Mouse (Mus musculus) hindbrain, embryonic 16.5 days (tissue): ENCODE measurements at regions not wholly inside any gene's neighbourhood (a gene's known extent, or its start where the extent isn't known, plus 50 kb on each side); places are given as distances from the start of the nearest gene placed in this dataset.
A peak's percentile ranks its signal among the peaks of the same experiment; 100 is the strongest.

ENCODE experiments used
- ATAC-seq: fragments of 200-750 bp; cut with Nextera tagmentation; 2 replicates; pipeline ENCODE4 v1.8.0; 2017; ENCODE audit warnings: moderate TSS enrichment, moderate library complexity
- H3K27ac ChIP-seq: fragments of 300-500 bp; sonication (generic); 2 replicates; pipeline ENCODE4 v1.5.1; 2014; ENCODE audit warnings: low read depth, mild to moderate bottlenecking, control low read depth, low read length, moderate library complexity
- H3K27me3 ChIP-seq: fragments of 300-500 bp; sonication (generic); replicated peaks from 2 replicates; pipeline ENCODE4 v1.6.1; 2014; ENCODE audit warnings: low read length; ENCODE audit not compliant: control insufficient read depth, insufficient read depth
- H3K36me3 ChIP-seq: fragments of 300-500 bp; sonication (generic); 2 replicates; pipeline ENCODE4 v1.6.1; 2014; ENCODE audit warnings: mild to moderate bottlenecking, low read length, moderate library complexity, mixed read lengths; ENCODE audit not compliant: control insufficient read depth, insufficient read depth
- H3K4me1 ChIP-seq: fragments of 300-500 bp; sonication (generic); 2 replicates; pipeline ENCODE4 v1.6.1; 2014; ENCODE audit warnings: low read depth, low read length; ENCODE audit not compliant: control insufficient read depth, insufficient read depth
- H3K4me2 ChIP-seq: fragments of 300-500 bp; sonication (generic); 2 replicates; pipeline ENCODE4 v1.6.1; 2014; ENCODE audit warnings: mild to moderate bottlenecking, low read length, control low read depth, moderate library complexity
- H3K4me3 ChIP-seq: fragments of 300-500 bp; sonication (generic); 2 replicates; pipeline ENCODE4 v1.5.1; 2014; ENCODE audit warnings: mild to moderate bottlenecking, low read length, control low read depth, moderate library complexity
- H3K9ac ChIP-seq: fragments of 300-500 bp; sonication (generic); 2 replicates; pipeline ENCODE4 v1.6.1; 2014; ENCODE audit warnings: low read depth, mild to moderate bottlenecking, control low read depth, low read length, moderate library complexity
- H3K9me3 ChIP-seq: fragments of 300-500 bp; sonication (generic); 2 replicates; pipeline ENCODE4 v1.6.1; 2014; ENCODE audit warnings: mild to moderate bottlenecking, low read length, moderate library complexity; ENCODE audit not compliant: control insufficient read depth
- WGBS: fragments of 180-500 bp; shearing (Covaris S2); extraction: QIAGEN DNeasy Blood & Tissue Kit; methylation state at CpG from one replicate; pipeline ENCODE4 v1.1.7; 2014; 5-methylcytosine and 5-hydroxymethylcytosine counted together

GRCm38 (mm10) chr5:126769031-126769430 is 472.6 kb upstream of the Tmem132c start:
- H3K27me3 ChIP-seq = no peaks in the 10 kb centered on the region
- H3K4me1 ChIP-seq = peaks cover 3% of the 10 kb centered on the region; the same call in 1 of the 2 replicates
- H3K4me2 ChIP-seq = peak overlapping the region; percentile 54
- peak overlapping the region; percentile 38 for H3K4me3 ChIP-seq
- no peak overlapping the region for H3K27ac ChIP-seq
- H3K9me3 ChIP-seq = no peaks in the 10 kb centered on the region
- WGBS = 9% methylated on average over 11 of the region's 11 CpGs
- H3K36me3 ChIP-seq = no peaks in the 10 kb centered on the region
- H3K9ac ChIP-seq = peak overlapping the region; percentile 25; the same call in 1 of the 2 replicates
- ATAC-seq = no peak; the same call in 1 of the 2 replicates

GRCm38 (mm10) chr5:126787706-126788610 is 453.6 kb upstream of the Tmem132c start:
- H3K9me3 ChIP-seq = no peaks in the 10 kb centered on the region
- peaks cover 14% of the 10 kb centered on the region for H3K4me1 ChIP-seq
- ATAC-seq = no peak
- WGBS = 5% methylated on average over 29 of the region's 29 CpGs
- peak overlapping the region; percentile 66 for H3K4me2 ChIP-seq
- peak overlapping the region; percentile 50 for H3K9ac ChIP-seq
- H3K36me3 ChIP-seq = no peaks in the 10 kb centered on the region
- no peaks in the 10 kb centered on the region; the same call in 1 of the 2 replicates for H3K27me3 ChIP-seq
- no peak overlapping the region for H3K27ac ChIP-seq
- peak overlapping the region; percentile 37 for H3K4me3 ChIP-seq

- no peak overlapping the region for H3K27ac ChIP-seq
- ATAC-seq = no peak
- no peaks in the 10 kb centered on the region for H3K27me3 ChIP-seq
- H3K4me3 ChIP-seq = no peak overlapping the region
- no peaks in the 10 kb centered on the region for H3K4me1 ChIP-seq
- WGBS = 88% methylated on average over 8 of the region's 8 CpGs
- H3K4me2 ChIP-seq = no peak overlapping the region
- no peaks in the 10 kb centered on the region for H3K36me3 ChIP-seq
- H3K9me3 ChIP-seq = no peaks in the 10 kb centered on the region
- no peak overlapping the region for H3K9ac ChIP-seq
Measured at GRCm38 (mm10) chr5:126799698-126800279, 441.8 kb upstream of the Tmem132c start.

- Histone ChIP-seq H3K27me3 (no peaks in the 10 kb centered on the region), H3K36me3 (no peaks in the 10 kb centered on the region), H3K4me1 (no peaks in the 10 kb centered on the region), H3K4me3 (no peak overlapping the region), H3K9ac (no peak overlapping the region), H3K4me2 (no peak overlapping the region), H3K9me3 (no peaks in the 10 kb centered on the region), H3K27ac (no peak overlapping the region)
- ATAC-seq = no peak
Measured at GRCm38 (mm10) chr5:126806656-126807055, 435.0 kb upstream of the Tmem132c start.

- Histone ChIP-seq H3K4me3 (no peak overlapping the region), H3K27ac (no peak overlapping the region), H3K9me3 (no peaks in the 10 kb centered on the region), H3K9ac (no peak overlapping the region), H3K36me3 (no peaks in the 10 kb centered on the region), H3K27me3 (no peaks in the 10 kb centered on the region), H3K4me2 (no peak overlapping the region), H3K4me1 (no peaks in the 10 kb centered on the region)
- ATAC-seq = no peak
Measured at GRCm38 (mm10) chr5:126816069-126816468, 425.5 kb upstream of the Tmem132c start.

GRCm38 (mm10) chr5:126835440-126835839 is 406.2 kb upstream of the Tmem132c start:
- H3K27ac ChIP-seq = no peak overlapping the region
- H3K4me1 ChIP-seq = no peaks in the 10 kb centered on the region
- no peaks in the 10 kb centered on the region for H3K9me3 ChIP-seq
- H3K27me3 ChIP-seq = no peaks in the 10 kb centered on the region
- H3K4me3 ChIP-seq = no peak overlapping the region
- 82% methylated on average over 3 of the region's 3 CpGs for WGBS
- no peaks in the 10 kb centered on the region for H3K36me3 ChIP-seq
- H3K4me2 ChIP-seq = no peak overlapping the region
- ATAC-seq = no peak
- H3K9ac ChIP-seq = no peak overlapping the region

- ATAC-seq = no peak
- Histone ChIP-seq H3K27me3 (no peaks in the 10 kb centered on the region), H3K4me3 (no peak overlapping the region), H3K9ac (no peak overlapping the region), H3K4me1 (no peaks in the 10 kb centered on the region), H3K4me2 (no peak overlapping the region), H3K27ac (no peak overlapping the region), H3K9me3 (no peaks in the 10 kb centered on the region), H3K36me3 (no peaks in the 10 kb centered on the region)
- WGBS = 74% methylated on average over 4 of the region's 4 CpGs
Measured at GRCm38 (mm10) chr5:126842606-126843005, 399.0 kb upstream of the Tmem132c start.

- H3K27me3 ChIP-seq = no peaks in the 10 kb centered on the region
- H3K9ac ChIP-seq = no peak overlapping the region
- H3K9me3 ChIP-seq = no peaks in the 10 kb centered on the region
- H3K36me3 ChIP-seq = no peaks in the 10 kb centered on the region
- no peak overlapping the region for H3K27ac ChIP-seq
- no peak overlapping the region for H3K4me2 ChIP-seq
- no peaks in the 10 kb centered on the region for H3K4me1 ChIP-seq
- no peak for ATAC-seq
- WGBS = 80% methylated on average over 1 of the region's 1 CpGs
- no peak overlapping the region for H3K4me3 ChIP-seq
Measured at GRCm38 (mm10) chr5:126862078-126862477, 379.5 kb upstream of the Tmem132c start.

- Histone ChIP-seq H3K9me3 (no peaks in the 10 kb centered on the region), H3K9ac (no peak overlapping the region), H3K27me3 (no peaks in the 10 kb centered on the region), H3K4me1 (no peaks in the 10 kb centered on the region), H3K27ac (no peak overlapping the region), H3K36me3 (no peaks in the 10 kb centered on the region), H3K4me3 (no peak overlapping the region), H3K4me2 (no peak overlapping the region)
- 85% methylated on average over 1 of the region's 1 CpGs for WGBS
- no peak for ATAC-seq
Measured at GRCm38 (mm10) chr5:126875842-126876241, 365.8 kb upstream of the Tmem132c start.
